Mouse (Mus musculus): ENCODE results near the gene Caln1. TPM values are rescaled to one million over a fixed set of nuclear protein-coding genes. Genes with fewer than 3 reads are reported as not detected.

Caln1 gene
- total RNA-seq, 1 experiment, result not detected

- no peaks in the 10 kb centered on the region for H3K4me1 ChIP-seq (ENCODE audit: control insufficient read depth in 2 of 2, insufficient read depth in 2 of 2, low read length in 2 of 2, poor library complexity in 1 of 2)
- H3K27ac ChIP-seq (ENCODE audit: insufficient read depth, low read depth, low read length, poor library complexity, severe bottlenecking), result no peak overlapping the region
- H3K36me3 ChIP-seq (ENCODE audit: control insufficient read depth, insufficient read depth, low read length, poor library complexity, severe bottlenecking), result peaks cover 29% of the 10 kb centered on the region; the same call in 1 of the 2 replicates
- in situ Hi-C loops (cut with MboI; ENCODE audit: low sequenced_read_pairs in 2 of 2, unreplicated experiment in 2 of 2), result no loop called here
- DNase-seq (ENCODE audit: low read depth, low spot score), result no peak
- H3K4me3 ChIP-seq (ENCODE audit: insufficient read depth in 1 of 2, low read depth in 1 of 2, low read length in 2 of 2, poor library complexity in 1 of 2, severe bottlenecking in 1 of 2), result no peak overlapping the region
- TF ChIP-seq MAFK (IDR thresholded peaks at IDR 0.05; ENCODE audit: insufficient read depth, low read depth, low read length) (no peak), ZNF384 (IDR thresholded peaks at IDR 0.05; ENCODE audit: low read depth, low read length) (no peak), HCFC1 (IDR thresholded peaks at IDR 0.05; ENCODE audit: borderline replicate concordance, insufficient read depth, low read length) (no peak), ZC3H11A (IDR thresholded peaks at IDR 0.05; ENCODE audit: borderline replicate concordance, low read depth, low read length) (no peak), CHD2 (IDR thresholded peaks at IDR 0.05; ENCODE audit: low read depth, low read length) (no peak)
- H3K9me3 ChIP-seq (ENCODE audit: control insufficient read depth, insufficient read depth, low read depth, low read length), result no peaks in the 10 kb centered on the region
- no peak overlapping the region for H3K9ac ChIP-seq (ENCODE audit: insufficient read depth, low read depth, low read length, poor library complexity, severe bottlenecking)
These were observed 35.7 kb upstream of the Caln1 start for GRCm38 (mm10) chr5:130333566-130333965.

GRCm38 (mm10) chr5:130333971-130334370 lies 35.3 kb upstream of the Caln1 start:
- no peaks in the 10 kb centered on the region for H3K4me1 ChIP-seq (ENCODE audit: control insufficient read depth in 2 of 2, insufficient read depth in 2 of 2, low read length in 2 of 2, poor library complexity in 1 of 2)
- no peak overlapping the region for H3K4me3 ChIP-seq (ENCODE audit: insufficient read depth in 1 of 2, low read depth in 1 of 2, low read length in 2 of 2, poor library complexity in 1 of 2, severe bottlenecking in 1 of 2)
- in situ Hi-C loops (cut with MboI; ENCODE audit: low sequenced_read_pairs in 2 of 2, unreplicated experiment in 2 of 2), result no loop called here
- peaks cover 26% of the 10 kb centered on the region; the same call in 1 of the 2 replicates for H3K36me3 ChIP-seq (ENCODE audit: control insufficient read depth, insufficient read depth, low read length, poor library complexity, severe bottlenecking)
- no peaks in the 10 kb centered on the region for H3K9me3 ChIP-seq (ENCODE audit: control insufficient read depth, insufficient read depth, low read depth, low read length)
- H3K27ac ChIP-seq (ENCODE audit: insufficient read depth, low read depth, low read length, poor library complexity, severe bottlenecking), result no peak overlapping the region
- DNase-seq (ENCODE audit: low read depth, low spot score), result no peak
- TF ChIP-seq MAFK (IDR thresholded peaks at IDR 0.05; ENCODE audit: insufficient read depth, low read depth, low read length), result no peak
- no peak for TF ChIP-seq CHD2 (IDR thresholded peaks at IDR 0.05; ENCODE audit: low read depth, low read length)
- no peak for TF ChIP-seq ZC3H11A (IDR thresholded peaks at IDR 0.05; ENCODE audit: borderline replicate concordance, low read depth, low read length)
- no peak for TF ChIP-seq ZNF384 (IDR thresholded peaks at IDR 0.05; ENCODE audit: low read depth, low read length)
- TF ChIP-seq HCFC1 (IDR thresholded peaks at IDR 0.05; ENCODE audit: borderline replicate concordance, insufficient read depth, low read length), result no peak
- no peak overlapping the region for H3K9ac ChIP-seq (ENCODE audit: insufficient read depth, low read depth, low read length, poor library complexity, severe bottlenecking)

- no peak overlapping the region for H3K9ac ChIP-seq (ENCODE audit: insufficient read depth, low read depth, low read length, poor library complexity, severe bottlenecking)
- no peak overlapping the region for H3K4me3 ChIP-seq (ENCODE audit: insufficient read depth in 1 of 2, low read depth in 1 of 2, low read length in 2 of 2, poor library complexity in 1 of 2, severe bottlenecking in 1 of 2)
- no peak for DNase-seq (ENCODE audit: low read depth, low spot score)
- no peaks in the 10 kb centered on the region for H3K9me3 ChIP-seq (ENCODE audit: control insufficient read depth, insufficient read depth, low read depth, low read length)
- H3K4me1 ChIP-seq (ENCODE audit: control insufficient read depth in 2 of 2, insufficient read depth in 2 of 2, low read length in 2 of 2, poor library complexity in 1 of 2), result no peaks in the 10 kb centered on the region
- H3K27ac ChIP-seq (ENCODE audit: insufficient read depth, low read depth, low read length, poor library complexity, severe bottlenecking), result no peak overlapping the region
- in situ Hi-C loops (cut with MboI; ENCODE audit: low sequenced_read_pairs in 2 of 2, unreplicated experiment in 2 of 2), result no loop called here
- peaks cover 19% of the 10 kb centered on the region for H3K36me3 ChIP-seq (ENCODE audit: control insufficient read depth, insufficient read depth, low read length, poor library complexity, severe bottlenecking)
- TF ChIP-seq CHD2 (IDR thresholded peaks at IDR 0.05; ENCODE audit: low read depth, low read length), result no peak
- TF ChIP-seq ZNF384 (IDR thresholded peaks at IDR 0.05; ENCODE audit: low read depth, low read length), result no peak
- no peak for TF ChIP-seq MAFK (IDR thresholded peaks at IDR 0.05; ENCODE audit: insufficient read depth, low read depth, low read length)
- TF ChIP-seq ZC3H11A (IDR thresholded peaks at IDR 0.05; ENCODE audit: borderline replicate concordance, low read depth, low read length), result no peak
- no peak for TF ChIP-seq HCFC1 (IDR thresholded peaks at IDR 0.05; ENCODE audit: borderline replicate concordance, insufficient read depth, low read length)
These were observed 33.8 kb upstream of the Caln1 start for GRCm38 (mm10) chr5:130335462-130335861.

GRCm38 (mm10) chr5:130340656-130341055 lies 28.6 kb upstream of the Caln1 start:
- Histone ChIP-seq H3K27ac (ENCODE audit: insufficient read depth, low read depth, low read length, poor library complexity, severe bottlenecking) (no peak overlapping the region), H3K36me3 (ENCODE audit: control insufficient read depth, insufficient read depth, low read length, poor library complexity, severe bottlenecking) (peaks cover 22% of the 10 kb centered on the region), H3K9ac (ENCODE audit: insufficient read depth, low read depth, low read length, poor library complexity, severe bottlenecking) (no peak overlapping the region), H3K4me1 (ENCODE audit: control insufficient read depth in 2 of 2, insufficient read depth in 2 of 2, low read length in 2 of 2, poor library complexity in 1 of 2) (no peaks in the 10 kb centered on the region), H3K9me3 (ENCODE audit: control insufficient read depth, insufficient read depth, low read depth, low read length) (no peaks in the 10 kb centered on the region), H3K4me3 (ENCODE audit: insufficient read depth in 1 of 2, low read depth in 1 of 2, low read length in 2 of 2, poor library complexity in 1 of 2, severe bottlenecking in 1 of 2) (no peak overlapping the region)
- no peak for DNase-seq (ENCODE audit: low read depth, low spot score)
- in situ Hi-C loops (cut with MboI; ENCODE audit: low sequenced_read_pairs in 2 of 2, unreplicated experiment in 2 of 2), result no loop called here
- TF ChIP-seq ZNF384 (IDR thresholded peaks at IDR 0.05; ENCODE audit: low read depth, low read length) (no peak), HCFC1 (IDR thresholded peaks at IDR 0.05; ENCODE audit: borderline replicate concordance, insufficient read depth, low read length) (no peak), MAFK (IDR thresholded peaks at IDR 0.05; ENCODE audit: insufficient read depth, low read depth, low read length) (no peak), ZC3H11A (IDR thresholded peaks at IDR 0.05; ENCODE audit: borderline replicate concordance, low read depth, low read length) (no peak), CHD2 (IDR thresholded peaks at IDR 0.05; ENCODE audit: low read depth, low read length) (no peak)

GRCm38 (mm10) chr5:130344999-130345398 lies 24.3 kb upstream of the Caln1 start:
- H3K4me1 ChIP-seq (ENCODE audit: control insufficient read depth in 2 of 2, insufficient read depth in 2 of 2, low read length in 2 of 2, poor library complexity in 1 of 2), result no peaks in the 10 kb centered on the region
- DNase-seq (ENCODE audit: low read depth, low spot score), result no peak
- H3K9me3 ChIP-seq (ENCODE audit: control insufficient read depth, insufficient read depth, low read depth, low read length), result no peaks in the 10 kb centered on the region
- H3K9ac ChIP-seq (ENCODE audit: insufficient read depth, low read depth, low read length, poor library complexity, severe bottlenecking), result no peak overlapping the region
- no peak overlapping the region for H3K27ac ChIP-seq (ENCODE audit: insufficient read depth, low read depth, low read length, poor library complexity, severe bottlenecking)
- TF ChIP-seq ZC3H11A (IDR thresholded peaks at IDR 0.05; ENCODE audit: borderline replicate concordance, low read depth, low read length) (no peak), HCFC1 (IDR thresholded peaks at IDR 0.05; ENCODE audit: borderline replicate concordance, insufficient read depth, low read length) (no peak), ZNF384 (IDR thresholded peaks at IDR 0.05; ENCODE audit: low read depth, low read length) (no peak), CHD2 (IDR thresholded peaks at IDR 0.05; ENCODE audit: low read depth, low read length) (no peak), MAFK (IDR thresholded peaks at IDR 0.05; ENCODE audit: insufficient read depth, low read depth, low read length) (no peak)
- in situ Hi-C loops (cut with MboI; ENCODE audit: low sequenced_read_pairs in 2 of 2, unreplicated experiment in 2 of 2), result no loop called here
- H3K4me3 ChIP-seq (ENCODE audit: insufficient read depth in 1 of 2, low read depth in 1 of 2, low read length in 2 of 2, poor library complexity in 1 of 2, severe bottlenecking in 1 of 2), result no peak overlapping the region
- H3K36me3 ChIP-seq (ENCODE audit: control insufficient read depth, insufficient read depth, low read length, poor library complexity, severe bottlenecking), result peaks cover 12% of the 10 kb centered on the region
